Mouse (Mus musculus): ENCODE measurements around the gene Clhc1. TPM values are rescaled to one million over a fixed set of nuclear protein-coding genes. Genes with fewer than 3 reads are reported as not detected.

Clhc1 gene
- polyA plus RNA-seq (2015; fragmentation: Nextera tagmentation; extraction: Ambion mirVana): 0.17 TPM in 1 of 2 replicates, not detected in the other

DNA sequence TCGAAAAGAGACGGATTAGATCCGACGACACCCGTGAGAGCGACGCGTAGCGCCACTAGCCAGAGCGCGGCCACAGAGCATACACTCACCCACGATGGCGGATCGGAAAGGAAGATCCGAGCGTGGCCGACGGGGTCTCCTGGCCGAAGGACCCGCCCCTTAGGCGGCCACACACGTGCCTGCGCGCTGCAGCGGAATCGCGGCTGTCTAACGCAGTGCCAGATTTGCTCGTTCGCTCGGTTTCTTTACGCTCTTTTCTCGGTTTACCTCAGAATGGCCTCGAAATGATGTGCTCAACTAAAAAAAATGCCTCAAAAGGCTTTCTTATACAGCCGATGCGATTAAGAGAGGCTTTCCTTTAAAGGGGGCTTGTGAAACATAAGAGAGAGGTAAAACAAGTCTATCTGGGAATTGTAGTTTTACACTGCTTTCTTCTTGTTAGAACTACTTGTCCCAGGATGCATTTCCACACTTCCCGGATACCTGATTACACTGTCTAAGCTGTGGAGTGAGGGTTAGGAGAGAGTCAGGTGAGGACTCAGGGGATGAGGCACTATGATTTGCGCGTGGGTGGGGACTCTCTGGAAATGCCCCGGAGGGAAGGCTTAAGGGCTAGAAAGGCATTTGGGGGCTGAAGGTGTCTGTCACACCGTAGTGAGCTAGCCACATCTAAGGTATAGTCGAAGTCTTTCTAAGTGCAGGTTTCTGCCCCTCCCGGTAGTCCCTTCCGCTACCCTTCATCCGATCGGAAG lies at the start of gene Clhc1, which contains the start of gene Rps27a:
Gene Clhc1 (plus strand): TSS at position 199 of the 752 bp plus-strand sequence.
Gene Rps27a (minus strand): TSS at position 358 of the 752 bp plus-strand sequence.
- under 1% methylated on average over 46 of the region's 46 CpGs for WGBS
- ATAC-seq (ENCODE audit: borderline replicate concordance, extremely low read depth, low FRiP score, low TSS enrichment): peak; percentile 96

DNA sequence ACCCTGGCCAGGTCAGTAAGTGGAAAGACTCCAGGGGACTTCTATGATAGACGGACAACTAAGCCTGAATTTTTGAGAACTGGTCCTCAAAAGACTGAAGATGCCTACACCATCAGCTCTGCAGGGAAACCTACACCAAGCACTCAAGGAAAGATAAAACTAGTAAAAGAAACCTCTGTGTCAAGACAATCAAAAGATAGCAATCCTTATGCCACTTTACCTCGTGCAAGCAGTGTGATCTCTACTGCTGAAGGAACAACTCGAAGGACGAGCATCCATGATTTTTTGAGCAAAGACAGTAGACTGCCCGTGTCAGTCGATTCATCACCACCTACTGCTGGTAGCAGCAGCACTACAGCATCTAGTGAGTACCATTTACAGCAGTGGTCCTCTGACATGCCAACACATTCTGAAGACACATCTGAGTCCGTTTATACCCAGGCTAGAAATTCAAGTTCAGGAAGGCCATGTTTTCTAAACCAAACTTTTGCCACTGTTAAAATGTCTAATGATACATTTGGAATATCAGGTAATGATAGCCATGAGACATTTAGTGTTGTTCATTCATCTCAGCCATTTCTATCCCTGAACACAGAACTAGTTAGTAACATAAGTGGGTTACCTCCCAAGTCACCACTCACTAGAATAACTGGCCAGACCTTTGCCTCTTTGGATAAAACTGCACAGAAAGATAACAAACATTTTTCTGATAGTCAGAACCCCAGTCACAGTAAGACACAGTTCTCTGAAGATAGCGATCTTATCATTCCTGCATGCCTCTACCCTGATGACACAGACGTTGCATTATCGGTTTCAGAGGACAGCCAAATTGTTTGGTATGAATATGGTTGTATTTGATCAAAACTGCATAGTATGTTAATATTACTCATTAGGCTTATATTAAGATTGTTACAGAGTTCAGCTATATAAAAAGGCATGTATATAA lies 43.5 kb upstream of the Clhc1 start:
- 86% methylated on average over 10 of the region's 10 CpGs for WGBS
- ATAC-seq (ENCODE audit: borderline replicate concordance, extremely low read depth, low FRiP score, low TSS enrichment): no peak
- H3K4me2 ChIP-seq: no peak overlapping the region

More for the DNA sequence above, at the start of gene Clhc1, which contains the start of gene Rps27a:
- H3K9me3 ChIP-seq: no peaks in the 10 kb centered on the region
- peak within 1 kb of the TSS; percentile 74 for H3K4me2 ChIP-seq
- peak within 1 kb of the TSS; percentile 75 for H3K4me3 ChIP-seq
- H3K36me3 ChIP-seq: peaks cover 31% of the 10 kb centered on the region
- H3K9ac ChIP-seq: peak within 1 kb of the TSS; percentile 63
- peak within 1 kb of the TSS; percentile 88 for H3K27ac ChIP-seq
- H3K4me1 ChIP-seq: peaks cover 12% of the 10 kb centered on the region
- no peaks in the 10 kb centered on the region for H3K27me3 ChIP-seq

DNA sequence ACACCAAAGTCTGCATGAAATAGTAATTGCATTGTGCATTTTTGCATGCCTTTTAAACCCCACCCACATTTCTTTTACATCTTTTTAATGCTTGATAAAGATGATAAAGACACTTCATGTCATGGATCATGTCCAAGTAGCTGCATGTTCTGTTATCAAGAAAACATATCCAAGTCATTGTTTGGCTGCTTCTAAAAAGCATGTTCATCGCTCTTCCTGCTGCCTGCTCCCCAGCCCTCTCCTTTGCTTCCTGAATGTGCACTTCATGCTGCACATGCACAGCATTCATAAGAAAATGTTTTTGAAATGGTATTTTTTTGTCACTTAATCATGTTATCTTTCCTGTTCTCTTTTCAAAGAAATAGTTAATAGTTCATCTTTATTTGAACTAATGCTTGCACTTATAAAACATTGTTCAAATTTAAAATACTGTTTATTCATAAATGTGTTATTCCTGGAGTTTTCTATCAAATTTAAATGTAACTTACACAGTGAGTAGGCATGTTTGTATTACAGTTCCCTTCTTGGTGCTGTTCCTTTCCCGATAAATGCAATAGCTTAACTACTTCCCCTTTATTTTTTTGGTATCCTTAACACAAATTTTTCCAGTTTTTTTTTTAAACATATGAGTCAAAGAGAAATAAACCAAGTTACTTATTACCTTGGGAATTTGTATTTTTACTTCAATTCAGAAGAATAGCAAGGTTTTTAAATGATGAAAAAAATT lies 42.7 kb upstream of the Clhc1 start:
- no peaks in the 10 kb centered on the region for H3K4me1 ChIP-seq
- H3K4me3 ChIP-seq: no peak overlapping the region
- peaks cover 29% of the 10 kb centered on the region for H3K36me3 ChIP-seq
- H3K4me2 ChIP-seq: no peak overlapping the region
- no peak overlapping the region for H3K27ac ChIP-seq
- H3K9ac ChIP-seq: no peak overlapping the region
- no peak for ATAC-seq (ENCODE audit: borderline replicate concordance, extremely low read depth, low FRiP score, low TSS enrichment)
- H3K9me3 ChIP-seq: no peaks in the 10 kb centered on the region
- WGBS: 85% methylated on average over 2 of the region's 2 CpGs
- no peaks in the 10 kb centered on the region for H3K27me3 ChIP-seq

More for the DNA sequence above, 43.5 kb upstream of the Clhc1 start:
- Histone ChIP-seq H3K27ac (no peak overlapping the region), H3K9me3 (no peaks in the 10 kb centered on the region), H3K9ac (no peak overlapping the region), H3K36me3 (peaks cover 33% of the 10 kb centered on the region), H3K4me1 (no peaks in the 10 kb centered on the region), H3K4me3 (no peak overlapping the region), H3K27me3 (no peaks in the 10 kb centered on the region)

DNA sequence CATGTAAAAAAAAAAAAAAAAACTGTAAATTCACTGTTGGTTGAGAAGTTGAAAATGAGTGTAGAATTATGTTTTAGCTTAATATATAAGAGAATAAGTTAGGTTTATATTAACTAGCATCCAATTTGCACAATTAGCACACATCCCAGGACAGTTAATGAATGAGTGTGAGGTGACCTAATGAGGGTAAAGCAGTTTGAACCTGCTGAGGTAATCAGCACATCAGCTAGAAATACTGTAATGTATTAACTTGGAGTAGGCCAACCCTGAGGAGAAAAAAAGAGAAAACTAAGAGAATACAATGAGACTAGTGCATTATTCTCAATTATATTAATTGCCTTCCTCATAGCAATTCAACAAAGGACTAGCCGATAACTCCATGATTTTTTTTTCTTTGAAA lies 38.3 kb upstream of the Clhc1 start:
- no peak overlapping the region for H3K4me3 ChIP-seq
- no peak for ATAC-seq (ENCODE audit: borderline replicate concordance, extremely low read depth, low FRiP score, low TSS enrichment)
- H3K4me2 ChIP-seq: no peak overlapping the region
- H3K9ac ChIP-seq: no peak overlapping the region
- H3K36me3 ChIP-seq: peaks cover 12% of the 10 kb centered on the region
- WGBS: 94% methylated on average over 1 of the region's 1 CpGs
- no peak overlapping the region for H3K27ac ChIP-seq
- H3K4me1 ChIP-seq: peaks cover 5% of the 10 kb centered on the region; the same call in 1 of the 2 replicates
- no peaks in the 10 kb centered on the region for H3K27me3 ChIP-seq
- no peaks in the 10 kb centered on the region for H3K9me3 ChIP-seq

DNA sequence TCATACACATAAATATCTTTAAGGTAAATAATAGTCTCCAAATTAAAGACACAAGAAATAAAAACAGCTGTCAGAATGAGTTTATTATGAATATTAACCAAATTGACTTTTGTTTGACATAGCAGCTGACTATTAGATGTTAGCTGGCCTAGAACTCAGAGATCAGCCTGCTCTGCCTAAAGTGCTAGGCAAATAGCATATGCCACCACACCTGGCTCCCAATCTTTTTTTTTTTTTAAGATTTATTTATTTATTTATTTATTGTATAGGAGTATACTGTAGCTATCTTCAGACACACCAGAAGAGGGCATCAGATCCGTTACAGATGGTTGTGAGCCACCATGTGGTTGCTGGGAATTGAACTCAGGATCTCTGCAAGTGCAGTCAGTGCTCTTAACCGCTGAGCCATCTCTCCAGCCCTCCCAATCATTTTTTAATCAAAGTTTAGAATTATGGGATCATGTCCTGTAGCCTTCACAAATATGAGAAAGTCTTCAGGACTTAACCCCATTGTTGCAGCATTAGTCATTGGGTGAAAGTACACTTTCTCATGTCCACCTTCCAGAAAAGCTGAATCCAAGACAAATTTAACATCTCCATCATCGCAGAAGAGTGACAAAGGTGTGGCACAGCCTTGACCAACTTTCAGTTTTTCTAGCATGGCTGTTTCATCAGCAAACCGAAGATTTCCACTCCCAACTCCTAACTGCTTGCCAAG lies 34.8 kb upstream of the Clhc1 start:
- Histone ChIP-seq H3K4me3 (no peak overlapping the region), H3K9me3 (no peaks in the 10 kb centered on the region), H3K4me2 (no peak overlapping the region), H3K27me3 (no peaks in the 10 kb centered on the region), H3K4me1 (peaks cover 5% of the 10 kb centered on the region; the same call in 1 of the 2 replicates), H3K36me3 (no peaks in the 10 kb centered on the region; the same call in 1 of the 2 replicates), H3K9ac (no peak overlapping the region), H3K27ac (no peak overlapping the region)
- WGBS: 91% methylated on average over 4 of the region's 4 CpGs
- no peak for ATAC-seq (ENCODE audit: borderline replicate concordance, extremely low read depth, low FRiP score, low TSS enrichment)

DNA sequence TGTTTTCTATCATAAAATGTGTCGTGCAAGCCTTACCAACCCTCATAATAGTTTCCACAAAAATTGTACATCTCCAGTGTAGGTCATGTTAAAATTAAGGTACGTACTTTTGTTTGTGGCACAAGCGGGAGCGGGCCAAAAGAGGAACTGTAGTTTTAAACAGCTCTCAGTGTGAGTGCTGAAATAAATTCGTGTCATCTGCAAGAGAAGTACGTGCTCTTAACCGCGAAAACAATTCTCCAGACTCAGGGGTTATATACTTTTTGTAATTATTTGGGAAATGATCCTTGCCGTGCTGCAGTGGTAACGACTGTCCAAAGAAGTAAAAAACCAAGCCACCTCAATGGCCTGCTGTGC lies 33.4 kb upstream of the Clhc1 start:
- Histone ChIP-seq H3K4me1 (peaks cover 5% of the 10 kb centered on the region; the same call in 1 of the 2 replicates), H3K27ac (peak overlapping the region; percentile 81), H3K4me2 (peak overlapping the region; percentile 76), H3K36me3 (no peaks in the 10 kb centered on the region; the same call in 1 of the 2 replicates), H3K9me3 (no peaks in the 10 kb centered on the region), H3K9ac (peak overlapping the region; percentile 67), H3K4me3 (peak overlapping the region; percentile 73), H3K27me3 (no peaks in the 10 kb centered on the region)
- no peak for ATAC-seq (ENCODE audit: borderline replicate concordance, extremely low read depth, low FRiP score, low TSS enrichment)
- 20% methylated on average over 10 of the region's 10 CpGs for WGBS

DNA sequence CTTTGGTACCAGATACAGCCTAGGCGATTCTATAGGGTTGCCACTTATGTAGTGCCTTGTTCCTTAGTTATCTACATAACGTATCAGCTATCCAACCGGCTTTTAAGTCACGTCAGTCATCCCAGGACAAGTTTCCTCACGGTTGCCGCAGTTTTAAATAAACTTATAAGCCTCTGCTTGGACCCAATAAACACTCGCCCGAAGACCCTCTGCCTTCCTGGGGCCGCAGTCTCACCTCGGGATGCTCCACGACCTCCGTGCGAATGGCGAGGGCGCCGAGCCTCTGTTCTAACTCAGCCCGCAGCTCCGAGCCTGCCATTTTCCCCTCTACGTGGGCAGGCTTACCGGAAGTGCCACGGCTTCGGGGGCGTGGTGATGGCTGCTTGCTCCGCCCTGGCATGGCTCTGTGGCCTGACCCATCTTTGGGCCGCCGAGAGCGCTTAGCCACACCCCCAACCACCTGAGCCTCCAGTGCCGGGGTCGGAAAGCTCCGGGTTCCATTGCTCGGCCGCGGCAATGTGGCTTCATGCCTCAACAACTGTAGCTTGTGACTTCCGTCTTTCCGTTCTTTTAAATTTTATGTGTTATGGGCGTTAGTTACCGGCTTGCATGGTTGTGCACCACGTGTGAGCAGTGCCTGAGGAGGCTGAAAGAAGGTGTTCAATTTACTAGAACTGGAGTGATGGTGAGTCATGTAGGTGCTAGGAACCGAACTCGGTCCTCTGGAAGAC lies 32.9 kb upstream of the Clhc1 start, which contains the start of gene Prorsd1:
Gene Prorsd1 (minus strand): TSS at position 352 of the 731 bp plus-strand sequence.
- Histone ChIP-seq H3K4me1 (peaks cover 5% of the 10 kb centered on the region; the same call in 1 of the 2 replicates), H3K9ac (peak within 1 kb of the TSS; percentile 67), H3K36me3 (no peaks in the 10 kb centered on the region; the same call in 1 of the 2 replicates), H3K9me3 (no peaks in the 10 kb centered on the region), H3K27ac (peak within 1 kb of the TSS; percentile 81), H3K4me3 (peak within 1 kb of the TSS; percentile 73), H3K4me2 (peak within 1 kb of the TSS; percentile 76), H3K27me3 (no peaks in the 10 kb centered on the region)
- 2% methylated on average over 40 of the region's 40 CpGs for WGBS
- ATAC-seq (ENCODE audit: borderline replicate concordance, extremely low read depth, low FRiP score, low TSS enrichment): peak; percentile 99

DNA sequence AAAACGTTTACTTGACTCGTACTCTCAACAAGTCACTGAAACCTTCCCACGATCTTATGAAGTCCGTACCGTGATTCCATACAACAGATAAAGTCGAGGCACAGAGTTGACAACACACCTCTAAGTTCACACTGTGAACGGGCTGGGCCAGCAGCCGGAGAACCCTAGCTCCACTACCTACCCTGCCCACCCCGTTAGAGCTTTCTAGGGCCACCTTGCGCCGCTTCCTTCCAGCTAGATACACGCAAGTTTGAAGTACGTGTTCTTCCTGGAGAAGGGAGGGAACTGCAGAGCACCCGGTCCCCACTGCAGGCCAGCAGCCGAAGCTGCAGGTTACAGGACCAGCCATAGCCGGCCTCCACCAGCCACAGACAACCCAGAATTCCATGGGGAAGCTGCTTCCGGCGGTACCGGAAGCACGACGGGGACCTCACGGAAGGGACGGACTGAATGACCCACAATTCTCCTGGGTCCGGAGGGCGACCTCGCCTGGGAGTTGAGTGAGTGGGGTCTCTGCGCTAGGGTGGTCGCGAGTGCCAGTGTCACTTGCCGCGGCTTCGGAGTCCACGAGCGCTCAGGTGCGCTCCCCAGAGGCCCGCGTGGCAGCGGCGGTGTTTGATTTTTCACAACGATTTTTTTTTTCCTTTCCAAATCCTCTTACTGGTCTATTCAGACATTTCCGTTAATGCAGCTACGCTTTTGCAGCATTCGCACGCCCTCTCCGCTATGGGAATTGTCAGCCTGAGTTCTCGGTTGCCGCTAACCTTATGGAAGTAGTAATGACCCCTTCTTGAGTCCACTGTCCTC lies 21.6 kb upstream of the Clhc1 start, which contains the start of gene Mtif2:
Gene Mtif2 (plus strand): TSS at position 421 of the 807 bp plus-strand sequence.
- Histone ChIP-seq H3K27me3 (no peaks in the 10 kb centered on the region), H3K4me3 (peak within 1 kb of the TSS; percentile 69), H3K4me2 (peak within 1 kb of the TSS; percentile 63), H3K9me3 (no peaks in the 10 kb centered on the region), H3K4me1 (peaks cover 9% of the 10 kb centered on the region), H3K27ac (peak within 1 kb of the TSS; percentile 72), H3K9ac (peak within 1 kb of the TSS; percentile 69), H3K36me3 (peaks cover 13% of the 10 kb centered on the region)
- ATAC-seq (ENCODE audit: borderline replicate concordance, extremely low read depth, low FRiP score, low TSS enrichment): peak; percentile 96
- WGBS: 3% methylated on average over 47 of the region's 47 CpGs

DNA sequence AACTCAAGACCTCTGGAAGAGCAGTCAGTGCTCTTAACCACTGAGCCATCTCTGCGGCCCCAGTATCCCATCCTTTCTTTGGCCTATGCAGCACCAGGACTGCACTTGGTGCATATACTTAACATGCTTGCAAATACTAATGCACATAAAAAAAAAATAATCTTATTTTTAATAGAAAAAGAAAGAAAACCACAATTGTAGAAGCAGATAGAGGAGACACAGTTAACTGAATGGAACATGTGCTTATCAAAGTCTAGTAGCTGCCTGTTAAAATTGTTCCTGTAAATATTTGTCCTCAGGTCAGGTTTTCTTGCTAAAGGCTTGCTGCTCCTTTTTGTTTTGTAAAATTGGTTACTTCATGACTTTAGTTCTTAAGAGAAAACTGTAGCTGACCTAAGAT lies 9.5 kb upstream of the Clhc1 start:
- no peak overlapping the region for H3K9ac ChIP-seq
- H3K27ac ChIP-seq: no peak overlapping the region
- no peaks in the 10 kb centered on the region for H3K9me3 ChIP-seq
- H3K27me3 ChIP-seq: no peaks in the 10 kb centered on the region
- H3K4me2 ChIP-seq: no peak overlapping the region
- H3K4me1 ChIP-seq: no peaks in the 10 kb centered on the region
- 97% methylated on average over 1 of the region's 1 CpGs for WGBS
- peaks cover 38% of the 10 kb centered on the region for H3K36me3 ChIP-seq
- ATAC-seq (ENCODE audit: borderline replicate concordance, extremely low read depth, low FRiP score, low TSS enrichment): no peak
- H3K4me3 ChIP-seq: no peak overlapping the region

All from lung, embryonic 15.5 days (tissue).